Mouse (Mus musculus) ES-E14 (cell line): ENCODE data around the gene Celsr1.

ENCODE experiments used
- CHD2 ChIP-seq: IDR thresholded peaks from 2 replicates; pipeline ENCODE4 v1.6.1; 2014; ENCODE audit warnings: mild to moderate bottlenecking, low read depth, low read length, inconsistent platforms
- MAFK ChIP-seq: IDR thresholded peaks from 2 replicates; pipeline ENCODE4 v1.6.1; 2014; ENCODE audit warnings: mild to moderate bottlenecking, low read depth, low read length, inconsistent platforms; ENCODE audit not compliant: insufficient read depth
- ZC3H11A ChIP-seq: IDR thresholded peaks from 2 replicates; pipeline ENCODE4 v1.6.1; 2012; ENCODE audit warnings: low read depth, mild to moderate bottlenecking, inconsistent platforms, low read length, borderline replicate concordance

GRCm38 (mm10) chr15:85928161-85928560 lies 105.4 kb downstream of the Celsr1 start:
- TF ChIP-seq CHD2: no peak
- no peak for TF ChIP-seq MAFK
- TF ChIP-seq ZC3H11A: no peak
